Comparison of ENCODE assay signal across 17 mouse cellular contexts in genomic region chr17:87441537-87441936, GRCm38 (mm10). TPM values are rescaled to one million over a fixed set of nuclear protein-coding genes. Genes with fewer than 3 reads are reported as not detected.
DNase-seq lines count a peak whose midpoint lies in the region; ATAC-seq and TF ChIP-seq lines count a peak whose summit lies in the region.
"Had no signal": no experiment of that assay in that cellular context is flagged by ENCODE, and none has a peak within 500 bp of the region (broad histone marks: within the 10 kb centered on the region; RNA-seq: fewer than 3 reads in every experiment).

No protein-coding gene starts in this region.

- no peak for ATAC-seq in heart, embryonic 15.5 days (replicated peaks; ENCODE audit: insufficient number of reproducible peaks, insufficient read depth, low FRiP score, low read depth)
- no peak for ATAC-seq in midbrain, embryonic 13.5 days
- no peak for ATAC-seq in hindbrain, postnatal 0 days
- ATAC-seq in neural tube, embryonic 15.5 days (ENCODE audit: low FRiP score) = no peak

- H3K4me2 ChIP-seq in heart, embryonic 15.5 days = 0 out of 2 replicates have a peak overlapping the region, but pooled peaks have one; percentile 0
- 0 out of 2 replicates have a peak overlapping the region, but pooled peaks have one; percentile 25 for H3K4me2 ChIP-seq in midbrain, embryonic 13.5 days (replicated peaks)
- peak overlapping the region; percentile 80 for H3K4me2 ChIP-seq in hindbrain, postnatal 0 days (ENCODE audit: low read depth, low read length)
- H3K4me2 ChIP-seq in neural tube, embryonic 15.5 days = peak overlapping the region; percentile 57
- H3K4me2 ChIP-seq: heart, embryonic 11.5 days had no signal

- no peaks in the 10 kb centered on the region for H3K9me3 ChIP-seq in heart, embryonic 15.5 days (replicated peaks)
- no peaks in the 10 kb centered on the region for H3K9me3 ChIP-seq in heart, embryonic 10.5 days
- H3K9me3 ChIP-seq in midbrain, embryonic 13.5 days = no peaks in the 10 kb centered on the region
- H3K9me3 ChIP-seq in midbrain, embryonic 10.5 days (replicated peaks) = no peaks in the 10 kb centered on the region
- H3K9me3 ChIP-seq in hindbrain, postnatal 0 days (ENCODE audit: low read length) = no peaks in the 10 kb centered on the region
- no peaks in the 10 kb centered on the region for H3K9me3 ChIP-seq in neural tube, embryonic 15.5 days (replicated peaks)
- H3K9me3 ChIP-seq: limb, embryonic 10.5 days had no signal

- DNase-seq in heart, embryonic 10.5 days (ENCODE audit: low spot score) = no peak
- no peak for DNase-seq in midbrain, embryonic 10.5 days (ENCODE audit: low spot score)
- DNase-seq in hindbrain, postnatal 0 days (ENCODE audit: low spot score) = no peak
- no peak for DNase-seq in layer of hippocampus, postnatal 25 days (ENCODE audit: extremely low spot score in 1 of 2, low spot score in 1 of 2)
- DNase-seq: cerebellum, adult 9-10 months; gastrocnemius, postnatal 10 days; lung, postnatal 4 days had no signal

- no peak overlapping the region for H3K9ac ChIP-seq in heart, embryonic 15.5 days
- no peak overlapping the region for H3K9ac ChIP-seq in midbrain, embryonic 13.5 days (replicated peaks)
- no peak overlapping the region for H3K9ac ChIP-seq in hindbrain, postnatal 0 days (replicated peaks; ENCODE audit: low read length)
- H3K9ac ChIP-seq in neural tube, embryonic 15.5 days (replicated peaks) = no peak overlapping the region

- WGBS in heart, embryonic 15.5 days = 60% methylated on average over 2 of the region's 2 CpGs
- 85% methylated on average over 2 of the region's 2 CpGs for WGBS in heart, embryonic 10.5 days
- WGBS in midbrain, embryonic 13.5 days = 72% methylated on average over 2 of the region's 2 CpGs
- WGBS in midbrain, embryonic 10.5 days = 89% methylated on average over 2 of the region's 2 CpGs
- WGBS in hindbrain, postnatal 0 days = 47% methylated on average over 2 of the region's 2 CpGs
- WGBS in neural tube, embryonic 15.5 days = 43% methylated on average over 2 of the region's 2 CpGs

- H3K27me3 ChIP-seq in heart, embryonic 15.5 days = no peaks in the 10 kb centered on the region
- H3K27me3 ChIP-seq in heart, embryonic 10.5 days (ENCODE audit: insufficient read depth, poor library complexity, severe bottlenecking) = no peaks in the 10 kb centered on the region
- no peaks in the 10 kb centered on the region for H3K27me3 ChIP-seq in midbrain, embryonic 13.5 days
- H3K27me3 ChIP-seq in midbrain, embryonic 10.5 days (ENCODE audit: low read depth, poor library complexity, severe bottlenecking) = no peaks in the 10 kb centered on the region
- H3K27me3 ChIP-seq in hindbrain, postnatal 0 days (ENCODE audit: insufficient read depth, low read length) = no peaks in the 10 kb centered on the region
- H3K27me3 ChIP-seq in neural tube, embryonic 15.5 days (replicated peaks) = no peaks in the 10 kb centered on the region

- H3K4me3 ChIP-seq in heart, embryonic 15.5 days = no peak overlapping the region
- no peak overlapping the region for H3K4me3 ChIP-seq in heart, embryonic 10.5 days
- H3K4me3 ChIP-seq in midbrain, embryonic 13.5 days (replicated peaks) = no peak overlapping the region
- no peak overlapping the region for H3K4me3 ChIP-seq in midbrain, embryonic 10.5 days
- peak overlapping the region; percentile 16 for H3K4me3 ChIP-seq in hindbrain, postnatal 0 days (ENCODE audit: low read length)
- H3K4me3 ChIP-seq in neural tube, embryonic 15.5 days (replicated peaks) = peak overlapping the region; percentile 10; the same call in 1 of the 2 replicates
- H3K4me3 ChIP-seq: limb, embryonic 10.5 days had no signal

- peaks cover 30% of the 10 kb centered on the region for H3K4me1 ChIP-seq in heart, embryonic 15.5 days (replicated peaks)
- H3K4me1 ChIP-seq in heart, embryonic 10.5 days = peaks cover 21% of the 10 kb centered on the region
- peaks cover 58% of the 10 kb centered on the region for H3K4me1 ChIP-seq in midbrain, embryonic 13.5 days (replicated peaks)
- peaks cover 38% of the 10 kb centered on the region for H3K4me1 ChIP-seq in midbrain, embryonic 10.5 days
- peaks cover 22% of the 10 kb centered on the region for H3K4me1 ChIP-seq in hindbrain, postnatal 0 days (ENCODE audit: insufficient read depth, low read length)
- peaks cover 55% of the 10 kb centered on the region for H3K4me1 ChIP-seq in neural tube, embryonic 15.5 days

- no peak overlapping the region for H3K27ac ChIP-seq in heart, embryonic 15.5 days
- no peak overlapping the region for H3K27ac ChIP-seq in heart, embryonic 10.5 days
- H3K27ac ChIP-seq in midbrain, embryonic 13.5 days = no peak overlapping the region
- H3K27ac ChIP-seq in midbrain, embryonic 10.5 days (replicated peaks) = no peak overlapping the region
- no peak overlapping the region for H3K27ac ChIP-seq in hindbrain, postnatal 0 days
- H3K27ac ChIP-seq in neural tube, embryonic 15.5 days (replicated peaks) = no peak overlapping the region
- H3K27ac ChIP-seq: kidney, postnatal 0 days; limb, embryonic 10.5 days had no signal

- H3K36me3 ChIP-seq in heart, embryonic 15.5 days = peaks cover 3% of the 10 kb centered on the region; the same call in 1 of the 2 replicates
- peaks cover 15% of the 10 kb centered on the region for H3K36me3 ChIP-seq in heart, embryonic 10.5 days
- H3K36me3 ChIP-seq in midbrain, embryonic 13.5 days = peaks cover 6% of the 10 kb centered on the region; the same call in 1 of the 2 replicates
- H3K36me3 ChIP-seq in midbrain, embryonic 10.5 days = peaks cover 61% of the 10 kb centered on the region
- H3K36me3 ChIP-seq in hindbrain, postnatal 0 days (ENCODE audit: insufficient read depth, low read length) = no peaks in the 10 kb centered on the region
- no peaks in the 10 kb centered on the region; the same call in 1 of the 2 replicates for H3K36me3 ChIP-seq in neural tube, embryonic 15.5 days

- TF ChIP-seq CTCF in hindbrain, postnatal 0 days (IDR thresholded peaks at IDR 0.05; ENCODE audit: low read depth) = no peak

RNA-seq across cellular contexts. Expression of gene Calm2, which starts 5.2 kb away (rescaled TPM):
- polyA plus RNA-seq in heart, embryonic 15.5 days (2015; fragmentation: Nextera tagmentation; extraction: Ambion mirVana) = 543 and 549 TPM in 2 replicates
- polyA plus RNA-seq in heart, embryonic 10.5 days (2016; fragmentation: Nextera tagmentation; extraction: Ambion mirVana) = 738 and 942 TPM in 2 replicates
- polyA plus RNA-seq in midbrain, embryonic 13.5 days (2015; fragmentation: Nextera tagmentation; extraction: Ambion mirVana) = 1,571 and 1,689 TPM in 2 replicates
- 1,154 and 1,167 TPM in 2 replicates for polyA plus RNA-seq in midbrain, embryonic 10.5 days (2016; fragmentation: Nextera tagmentation; extraction: Ambion mirVana)
- 841 and 932 TPM in 2 replicates for total RNA-seq in hindbrain, postnatal 0 days (2014; rRNA removed)
- polyA plus RNA-seq in hindbrain, postnatal 0 days (2015; fragmentation: Nextera tagmentation; extraction: Ambion mirVana) = 3,128 and 3,189 TPM in 2 replicates
- 3,061 and 3,386 TPM in 2 replicates for polyA plus RNA-seq in neural tube, embryonic 15.5 days (2015; fragmentation: Nextera tagmentation; extraction: Ambion mirVana)
- 1,000 to 10,000 TPM; 2,126 to 2,271 TPM for total RNA-seq in layer of hippocampus, postnatal 25 days (2021)

RNA-seq across cellular contexts. Expression of gene Stpg4, which starts 14.0 kb away (rescaled TPM):
- 0.23 TPM in 1 of 2 replicates, not detected in the other for polyA plus RNA-seq in heart, embryonic 15.5 days (2015; fragmentation: Nextera tagmentation; extraction: Ambion mirVana)
- polyA plus RNA-seq in heart, embryonic 10.5 days (2016; fragmentation: Nextera tagmentation; extraction: Ambion mirVana) = 0.52 TPM in 1 of 2 replicates, not detected in the other
- 0.37 TPM in 1 of 2 replicates, not detected in the other for polyA plus RNA-seq in midbrain, embryonic 13.5 days (2015; fragmentation: Nextera tagmentation; extraction: Ambion mirVana)
- polyA plus RNA-seq in midbrain, embryonic 10.5 days (2016; fragmentation: Nextera tagmentation; extraction: Ambion mirVana) = not detected in 2 replicates
- total RNA-seq in hindbrain, postnatal 0 days (2014; rRNA removed) = 0.31 TPM in 1 of 2 replicates, not detected in the other
- not detected in 2 replicates for polyA plus RNA-seq in hindbrain, postnatal 0 days (2015; fragmentation: Nextera tagmentation; extraction: Ambion mirVana)
- polyA plus RNA-seq in neural tube, embryonic 15.5 days (2015; fragmentation: Nextera tagmentation; extraction: Ambion mirVana) = 0.26 TPM in 1 of 2 replicates, not detected in the other
- not detected for total RNA-seq in layer of hippocampus, postnatal 25 days (2021)
- total RNA-seq: gastrocnemius, postnatal 10 days; layer of hippocampus, postnatal 10 days; monocyte, adult 5-6 weeks had no signal
- polyA plus RNA-seq: embryonic facial prominence, embryonic 11.5 days; heart, embryonic 11.5 days; kidney, postnatal 0 days; limb, embryonic 10.5 days; liver, embryonic 16.5 days had no signal

Comparison
In these comparisons a context has a peak if more than half of its experiments do, and no peak if none do; other contexts are left out.
1. H3K4me2 ChIP-seq: peak in every context shown above with its lines; median percentile 80 in hindbrain, postnatal 0 days; 57 in neural tube, embryonic 15.5 days; 25 in midbrain, embryonic 13.5 days; 0 in heart, embryonic 15.5 days.
2. H3K4me3 ChIP-seq: peak in hindbrain, postnatal 0 days (single experiment) and neural tube, embryonic 15.5 days (single experiment); none in heart, embryonic 15.5 days (single experiment), heart, embryonic 10.5 days (single experiment), midbrain, embryonic 13.5 days (single experiment) and midbrain, embryonic 10.5 days (single experiment).